Comparison of ENCODE assay signal across 17 mouse cellular contexts in the genomic region with DNA sequence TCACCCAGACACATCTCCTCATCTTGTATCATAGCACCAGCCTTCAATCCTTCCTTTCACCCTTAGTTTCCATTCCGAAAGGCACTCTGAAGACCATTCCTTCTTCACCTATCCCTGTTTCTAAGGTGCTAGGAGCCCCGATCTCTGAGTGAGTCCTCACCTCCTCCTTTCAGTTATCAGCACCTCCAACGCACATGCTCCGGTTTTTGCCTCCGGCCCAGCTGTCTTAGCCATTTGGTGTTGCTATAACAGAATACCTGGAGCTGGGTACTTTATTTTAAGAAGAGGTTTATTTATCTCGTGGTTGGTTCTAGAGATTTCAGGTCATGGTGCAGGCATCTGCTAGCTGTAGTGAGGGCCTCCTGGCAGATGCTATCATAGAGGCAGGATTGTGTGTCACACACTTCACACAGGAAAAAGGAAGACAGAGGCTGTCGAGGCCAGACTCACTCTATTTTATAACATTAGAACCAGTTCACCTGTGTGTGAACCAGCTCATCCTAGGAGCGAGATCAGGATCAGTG. TPM values are rescaled to one million over a fixed set of nuclear protein-coding genes. Genes with fewer than 3 reads are reported as not detected.
DNase-seq lines count a peak whose midpoint lies in the region.
"Had no signal": no experiment of that assay in that cellular context is flagged by ENCODE, and none has a peak within 500 bp of the region (broad histone marks: within the 10 kb centered on the region; RNA-seq: fewer than 3 reads in every experiment).

No protein-coding gene starts in this region.

- intact Hi-C loops in left cerebral cortex, postnatal 10 days (cut with DNase I): no loop called here

- DNase-seq in frontal cortex, adult 2 months (ENCODE audit: extremely low spot score in 1 of 2, low spot score in 1 of 2): peak; percentile 17 to 50
- DNase-seq in frontal cortex, postnatal 25 days (ENCODE audit: low spot score in 2 of 2): no peak
- DNase-seq in left cerebral cortex, adult 18-20 months (ENCODE audit: low spot score in 2 of 2): peak; percentile 30 to 37
- DNase-seq in left cerebral cortex, postnatal 10 days (ENCODE audit: extremely low spot score in 1 of 2, low spot score in 2 of 2): no peak
- DNase-seq in right cerebral cortex, adult 18-20 months: peak; percentile 30
- no peak for DNase-seq in right cerebral cortex, postnatal 4 days
- DNase-seq in brain, adult 2 months (ENCODE audit: low read depth, low spot score): peak; percentile 55
- DNase-seq in thymus, postnatal 10 days (ENCODE audit: low spot score in 2 of 2): no peak
- DNase-seq: adrenal gland, adult 2 months; adrenal gland, postnatal 10 days; adrenal gland, postnatal 25 days; cerebellum, adult 11-12 months; cerebellum, adult 2 months; cerebellum, adult 9-10 months; cerebellum, postnatal 10 days; cerebellum, postnatal 25 days had no signal

RNA-seq across cellular contexts. Expression of gene Afdn, which starts 33.4 kb away (rescaled TPM):
- polyA plus RNA-seq in frontal cortex, adult 2 months (2012; rRNA removed): 87.0 and 90.3 TPM in 2 replicates
- total RNA-seq in left cerebral cortex, adult 18-20 months (2021): 100 to 1,000 TPM; 114 TPM
- 100 to 1,000 TPM; 126 to 138 TPM for total RNA-seq in left cerebral cortex, postnatal 10 days (2021)

RNA-seq across cellular contexts. Expression of gene Tcte2, which starts 34.7 kb away (rescaled TPM):
- polyA plus RNA-seq in frontal cortex, adult 2 months (2012; rRNA removed): 12.6 and 14.0 TPM in 2 replicates
- total RNA-seq in left cerebral cortex, adult 18-20 months (2021): 10 to 100 TPM; 22.2 to 25.0 TPM
- total RNA-seq in left cerebral cortex, postnatal 10 days (2021): 10 to 100 TPM; 13.6 to 17.9 TPM
- total RNA-seq: MEL had no signal

Comparison
In these comparisons a context has a peak if more than half of its experiments do, and no peak if none do; other contexts are left out.
1. DNase-seq: peak in frontal cortex, adult 2 months (2 of 2), left cerebral cortex, adult 18-20 months (2 of 2), right cerebral cortex, adult 18-20 months (single experiment) and brain, adult 2 months (single experiment); none in frontal cortex, postnatal 25 days (0 of 2), left cerebral cortex, postnatal 10 days (0 of 2), right cerebral cortex, postnatal 4 days (single experiment) and thymus, postnatal 10 days (0 of 2).